Mouse (Mus musculus) liver, embryonic 16.5 days (tissue): ENCODE data around the gene Acad8. TPM values are rescaled to one million over a fixed set of nuclear protein-coding genes. Genes with fewer than 3 reads are reported as not detected.

ENCODE experiments used
- ATAC-seq: fragments of 200-750 bp; cut with Nextera tagmentation; 2 replicates; pipeline ENCODE4 v1.8.0; 2017; ENCODE audit warnings: low read depth, mild to moderate bottlenecking, moderate number of reproducible peaks, moderate library complexity
- H3K27ac ChIP-seq: fragments of 300-500 bp; sonication (generic); 2 replicates; pipeline ENCODE4 v1.5.1; 2014; ENCODE audit warnings: mild to moderate bottlenecking, low read length
- H3K27me3 ChIP-seq: fragments of 300-500 bp; sonication (generic); 2 replicates; pipeline ENCODE4 v1.6.1; 2014; ENCODE audit warnings: low read depth, low read length, mixed read lengths; ENCODE audit not compliant: control insufficient read depth, insufficient read depth
- H3K36me3 ChIP-seq: fragments of 300-500 bp; sonication (generic); 2 replicates; pipeline ENCODE4 v1.6.1; 2014; ENCODE audit warnings: mild to moderate bottlenecking; ENCODE audit not compliant: control insufficient read depth, insufficient read depth
- H3K4me1 ChIP-seq: fragments of 300-500 bp; sonication (generic); 2 replicates; pipeline ENCODE4 v1.6.1; 2014; ENCODE audit warnings: low read depth, low read length, mixed read lengths; ENCODE audit not compliant: control insufficient read depth
- H3K4me2 ChIP-seq: fragments of 300-500 bp; sonication (generic); 2 replicates; pipeline ENCODE4 v1.6.1; 2014; ENCODE audit warnings: low read depth, low read length, mixed read lengths
- H3K4me3 ChIP-seq: fragments of 300-500 bp; sonication (generic); 2 replicates; pipeline ENCODE4 v1.5.1; 2014; ENCODE audit warnings: low read depth, mild to moderate bottlenecking, low read length
- H3K9ac ChIP-seq: fragments of 300-500 bp; sonication (generic); 2 replicates; pipeline ENCODE4 v1.6.1; 2014; ENCODE audit warnings: low read depth, low read length
- H3K9me3 ChIP-seq: fragments of 300-500 bp; sonication (generic); replicated peaks from 2 replicates; pipeline ENCODE4 v1.6.1; 2016; ENCODE audit warnings: low read length; ENCODE audit not compliant: control insufficient read depth
- WGBS: fragments of 180-500 bp; shearing (Covaris S2); extraction: QIAGEN DNeasy Blood & Tissue Kit; methylation state at CpG from one replicate; pipeline ENCODE4 v1.1.7; 2014; ENCODE audit not compliant: insufficient replicate concordance; 5-methylcytosine and 5-hydroxymethylcytosine counted together
- polyA plus RNA-seq: library from polyadenylated mRNA; unstranded; fragments of >200 nt; fragmentation: Nextera tagmentation; extraction: Ambion mirVana; gene quantifications from 2 replicates; pipeline ENCODE4 v1.2.1, GENCODE M21; 2015

Gene Acad8
- polyA plus RNA-seq, 1 experiment from 2014 or later: 14.5 TPM

GRCm38 (mm10) chr9:26993118-26993517, 6.2 kb downstream of the Acad8 start:
- H3K9me3 ChIP-seq: no peaks in the 10 kb centered on the region
- no peak overlapping the region for H3K9ac ChIP-seq
- H3K4me1 ChIP-seq: peaks cover 1% of the 10 kb centered on the region
- no peaks in the 10 kb centered on the region for H3K27me3 ChIP-seq
- no peak overlapping the region for H3K4me2 ChIP-seq
- H3K4me3 ChIP-seq: no peak overlapping the region
- no peak for ATAC-seq
- H3K36me3 ChIP-seq: no peaks in the 10 kb centered on the region; the same call in 1 of the 2 replicates
- 82% methylated on average over 10 of the region's 10 CpGs for WGBS
- H3K27ac ChIP-seq: no peak overlapping the region

- Histone ChIP-seq H3K4me1 (no peaks in the 10 kb centered on the region), H3K4me2 (no peak overlapping the region), H3K27ac (no peak overlapping the region), H3K27me3 (no peaks in the 10 kb centered on the region), H3K36me3 (no peaks in the 10 kb centered on the region; the same call in 1 of the 2 replicates), H3K4me3 (no peak overlapping the region), H3K9ac (no peak overlapping the region), H3K9me3 (no peaks in the 10 kb centered on the region)
- no peak for ATAC-seq
- WGBS: 71% methylated on average over 4 of the region's 4 CpGs
These were observed 9.2 kb downstream of the Acad8 start for GRCm38 (mm10) chr9:26990181-26990580.

- no peak overlapping the region for H3K9ac ChIP-seq
- H3K27me3 ChIP-seq: no peaks in the 10 kb centered on the region
- no peak overlapping the region for H3K4me2 ChIP-seq
- no peaks in the 10 kb centered on the region for H3K9me3 ChIP-seq
- no peak overlapping the region for H3K4me3 ChIP-seq
- H3K36me3 ChIP-seq: peaks cover 2% of the 10 kb centered on the region; the same call in 1 of the 2 replicates
- 76% methylated on average over 6 of the region's 6 CpGs for WGBS
- no peak overlapping the region for H3K27ac ChIP-seq
- no peak for ATAC-seq
- H3K4me1 ChIP-seq: no peaks in the 10 kb centered on the region
These were observed 13.6 kb downstream of the Acad8 start for GRCm38 (mm10) chr9:26985668-26986277.

DNA sequence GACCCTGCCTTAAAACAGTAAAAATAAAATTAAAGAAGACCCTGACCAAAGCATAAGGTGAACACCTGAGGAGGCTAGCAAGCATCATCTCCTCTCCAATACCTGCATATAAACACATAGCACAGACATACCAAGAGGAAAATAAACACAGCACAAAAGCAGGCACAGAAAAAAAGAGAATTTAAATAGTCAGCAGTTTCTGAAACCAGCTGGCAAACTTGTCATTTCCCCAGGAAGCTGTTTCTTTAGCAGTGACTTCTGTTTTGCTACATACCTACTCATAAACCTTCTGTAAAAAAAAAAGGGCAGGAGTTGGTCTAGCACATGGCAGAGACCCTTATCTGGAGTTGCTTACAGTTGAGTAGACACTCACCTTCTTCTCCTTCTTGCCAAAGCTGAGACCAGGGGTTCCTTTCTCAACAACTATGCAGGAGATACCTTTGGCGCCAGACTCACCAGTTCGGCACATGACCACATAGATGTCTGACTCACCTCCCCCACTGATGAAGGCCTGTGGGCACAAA, 14.2 kb downstream of the Acad8 start:
- Histone ChIP-seq H3K4me1 (no peaks in the 10 kb centered on the region), H3K9me3 (no peaks in the 10 kb centered on the region), H3K9ac (no peak overlapping the region), H3K36me3 (0 out of 2 replicates have a peak, but pooled peaks cover 2% of the 10 kb centered on the region), H3K27ac (no peak overlapping the region), H3K27me3 (no peaks in the 10 kb centered on the region), H3K4me2 (no peak overlapping the region), H3K4me3 (no peak overlapping the region)
- ATAC-seq: no peak
- 61% methylated on average over 2 of the region's 2 CpGs for WGBS

DNA sequence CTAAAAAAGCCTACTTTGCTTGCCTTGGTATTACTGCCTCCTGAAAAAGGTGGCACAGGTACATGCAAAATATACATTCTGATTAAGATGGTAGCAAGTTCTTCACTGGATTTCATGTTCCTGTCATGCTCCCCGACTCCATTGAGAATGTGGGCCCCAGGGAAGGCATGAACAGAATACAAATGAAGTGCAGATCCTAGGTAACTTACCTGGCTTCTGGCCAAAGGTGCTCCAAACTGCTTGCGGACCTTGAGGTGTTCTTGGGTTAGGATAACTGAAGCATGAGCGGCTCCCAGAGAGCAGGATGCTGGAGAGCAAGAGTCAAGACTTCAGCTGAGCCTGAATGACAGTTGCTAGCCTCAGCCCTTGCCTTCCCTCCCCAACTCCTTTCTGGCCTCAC, 20.6 kb downstream of the Acad8 start:
- H3K27ac ChIP-seq: no peak overlapping the region
- no peaks in the 10 kb centered on the region for H3K9me3 ChIP-seq
- H3K4me3 ChIP-seq: no peak overlapping the region
- no peaks in the 10 kb centered on the region for H3K27me3 ChIP-seq
- no peak overlapping the region for H3K4me2 ChIP-seq
- no peaks in the 10 kb centered on the region for H3K4me1 ChIP-seq
- H3K36me3 ChIP-seq: peaks cover 6% of the 10 kb centered on the region; the same call in 1 of the 2 replicates
- no peak for ATAC-seq
- H3K9ac ChIP-seq: no peak overlapping the region
- 74% methylated on average over 3 of the region's 3 CpGs for WGBS

- ATAC-seq: no peak
- 72% methylated on average over 9 of the region's 9 CpGs for WGBS
- no peaks in the 10 kb centered on the region for H3K4me1 ChIP-seq
These were observed 21.6 kb downstream of the Acad8 start for GRCm38 (mm10) chr9:26977754-26978153.

DNA sequence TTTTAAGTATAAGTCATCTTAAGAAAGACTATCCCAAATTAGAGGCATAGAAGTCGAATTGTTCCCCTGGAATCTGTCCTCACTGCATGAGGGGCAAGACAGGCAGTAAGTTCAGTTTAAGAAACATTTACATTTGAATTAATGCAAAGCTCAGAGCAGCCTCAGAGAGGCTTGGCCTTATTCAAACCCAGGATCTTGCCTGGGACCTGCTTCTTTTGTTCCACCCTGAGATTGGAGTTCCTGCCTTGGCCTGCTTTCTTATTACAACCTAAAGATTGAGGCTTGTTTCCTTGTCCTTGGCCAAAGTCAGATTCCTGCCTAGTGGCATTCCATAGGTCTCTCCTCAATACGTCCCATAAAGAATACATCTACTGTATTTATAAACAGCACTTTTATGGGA, 51.6 kb downstream of the Acad8 start:
- Histone ChIP-seq H3K4me2 (no peak overlapping the region), H3K9ac (no peak overlapping the region), H3K4me3 (no peak overlapping the region), H3K27ac (no peak overlapping the region), H3K4me1 (no peaks in the 10 kb centered on the region), H3K36me3 (no peaks in the 10 kb centered on the region), H3K27me3 (no peaks in the 10 kb centered on the region), H3K9me3 (no peaks in the 10 kb centered on the region)
- WGBS: 39% methylated on average over 2 of the region's 2 CpGs
- no peak for ATAC-seq

More at GRCm38 (mm10) chr9:26977754-26978153, 21.6 kb downstream of the Acad8 start:
- Histone ChIP-seq H3K9me3 (no peaks in the 10 kb centered on the region), H3K4me3 (no peak overlapping the region), H3K9ac (no peak overlapping the region), H3K4me2 (no peak overlapping the region), H3K27ac (no peak overlapping the region), H3K27me3 (no peaks in the 10 kb centered on the region), H3K36me3 (peaks cover 6% of the 10 kb centered on the region; the same call in 1 of the 2 replicates)

DNA sequence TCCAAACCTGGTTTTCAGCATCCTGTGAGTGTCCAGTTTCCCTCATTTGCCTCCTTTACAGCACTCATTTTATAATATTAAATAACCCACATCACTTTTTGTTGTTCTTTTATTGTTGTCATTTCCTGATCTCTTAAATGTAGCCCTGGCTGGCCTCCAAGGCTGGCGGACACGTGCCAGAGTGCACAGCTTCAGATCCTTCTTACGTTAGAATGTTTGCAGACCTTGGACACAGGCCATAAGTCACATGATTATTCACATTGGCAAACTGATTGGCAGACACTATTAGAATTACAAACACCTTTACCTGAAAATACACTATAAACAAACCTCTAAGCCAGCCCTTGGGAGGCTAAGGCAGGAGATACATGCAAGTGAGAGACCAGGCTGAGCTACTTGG, 75.2 kb downstream of the Acad8 start:
- Histone ChIP-seq H3K4me3 (no peak overlapping the region), H3K36me3 (no peaks in the 10 kb centered on the region), H3K4me2 (no peak overlapping the region), H3K9ac (no peak overlapping the region), H3K4me1 (no peaks in the 10 kb centered on the region), H3K27ac (no peak overlapping the region), H3K27me3 (no peaks in the 10 kb centered on the region), H3K9me3 (no peaks in the 10 kb centered on the region)
- no peak for ATAC-seq
- WGBS: 63% methylated on average over 3 of the region's 3 CpGs
